Mouse (Mus musculus) spleen, adult 18-20 months (tissue): ENCODE data around the gene Olfr807.

Experiments used
- DNase-seq, 2 experiments: peaks; one replicate each; pipeline ENCODE4 v3.0.0; 2022; ENCODE audit warnings: mixed read lengths in 2 of 2

Gene Olfr807

GRCm38 (mm10) chr10:129757693-129758092 is at the start of gene Olfr807:
Gene Olfr807 (minus strand): TSS chr10:129757793.
- no peak for DNase-seq

DNA sequence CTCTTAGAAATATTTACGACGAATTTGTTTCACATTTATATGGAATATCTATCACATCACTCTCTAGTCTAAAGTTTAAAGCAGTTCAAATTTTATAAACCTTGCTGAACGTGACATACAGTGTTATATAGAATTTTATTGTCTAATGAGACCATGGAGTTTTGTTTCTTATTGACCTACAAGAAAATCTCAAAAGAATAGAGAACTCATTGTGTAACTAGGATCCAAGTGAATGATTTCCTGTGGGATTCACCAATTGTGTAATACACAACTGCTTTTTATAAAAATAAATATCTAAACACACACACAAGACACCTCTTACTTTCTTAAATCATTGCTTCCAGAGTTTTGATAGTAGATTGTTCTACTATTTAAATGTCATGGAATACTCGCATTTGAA is 46.7 kb upstream of the Olfr807 start, which contains the start of gene Olfr811:
Gene Olfr811, minus strand, starts transcription at position 101 of the 400 bp plus-strand sequence.
- DNase-seq: no peak

GRCm38 (mm10) chr10:129794817-129795216 is 37.2 kb upstream of the Olfr807 start, which contains the start of gene Olfr810:
Gene Olfr810 (minus strand): TSS chr10:129794917.
- DNase-seq: no peak

- no peak for DNase-seq
Observed at GRCm38 (mm10) chr10:129778123-129778522, 20.5 kb upstream of the Olfr807 start.

DNA sequence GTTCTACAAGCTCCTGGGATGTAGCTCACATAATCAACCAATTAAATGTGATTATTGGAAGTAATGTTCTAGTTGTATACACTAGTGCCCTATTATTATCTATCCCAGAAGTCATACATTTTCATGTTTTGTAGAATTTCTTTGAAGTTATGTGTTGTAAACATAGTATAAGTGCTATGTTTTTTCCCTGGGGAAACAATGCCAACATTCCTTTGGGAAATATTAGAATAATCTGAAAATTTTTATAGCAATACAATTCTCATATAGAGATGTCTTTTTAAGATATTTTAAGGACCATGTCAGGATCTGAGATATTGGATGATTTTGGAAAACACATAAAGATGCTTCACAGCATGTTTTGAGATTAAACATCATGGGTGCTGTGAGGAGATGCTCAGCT is 16.7 kb upstream of the Olfr807 start, which contains the start of gene Olfr809:
Gene Olfr809, plus strand, starts transcription at position 301 of the 400 bp plus-strand sequence.
- DNase-seq: no peak

GRCm38 (mm10) chr10:129765182-129765581 is 7.6 kb upstream of the Olfr807 start, which contains the start of gene Olfr808:
Gene Olfr808 (plus strand): TSS chr10:129765482.
- DNase-seq: no peak

DNA sequence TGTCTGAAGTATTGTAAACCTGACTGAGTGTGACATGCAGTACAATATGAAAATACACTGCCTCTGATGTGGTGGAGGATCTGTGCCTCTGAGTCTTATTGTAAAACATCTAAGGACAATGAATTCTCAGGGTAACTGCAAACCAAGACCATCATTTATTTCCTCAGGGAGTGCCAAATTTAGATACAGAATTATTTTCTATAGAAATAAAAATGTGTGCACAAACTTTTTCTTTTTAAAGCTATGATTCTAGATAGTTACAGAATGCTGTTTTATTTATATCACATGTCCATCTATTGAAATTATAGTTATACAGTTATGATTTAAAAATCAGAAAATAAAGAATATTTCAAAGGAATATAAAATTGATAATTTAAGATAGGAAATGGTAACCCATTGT is 15.8 kb downstream of the Olfr807 start, which contains the start of gene Olfr806:
Gene Olfr806, minus strand, starts transcription at position 101 of the 400 bp plus-strand sequence.
- DNase-seq: no peak

GRCm38 (mm10) chr10:129729275-129729674 is 28.3 kb downstream of the Olfr807 start, which contains the start of gene Olfr805:
Gene Olfr805 (minus strand): TSS chr10:129729375.
- DNase-seq: no peak
